In the genomic region with DNA sequence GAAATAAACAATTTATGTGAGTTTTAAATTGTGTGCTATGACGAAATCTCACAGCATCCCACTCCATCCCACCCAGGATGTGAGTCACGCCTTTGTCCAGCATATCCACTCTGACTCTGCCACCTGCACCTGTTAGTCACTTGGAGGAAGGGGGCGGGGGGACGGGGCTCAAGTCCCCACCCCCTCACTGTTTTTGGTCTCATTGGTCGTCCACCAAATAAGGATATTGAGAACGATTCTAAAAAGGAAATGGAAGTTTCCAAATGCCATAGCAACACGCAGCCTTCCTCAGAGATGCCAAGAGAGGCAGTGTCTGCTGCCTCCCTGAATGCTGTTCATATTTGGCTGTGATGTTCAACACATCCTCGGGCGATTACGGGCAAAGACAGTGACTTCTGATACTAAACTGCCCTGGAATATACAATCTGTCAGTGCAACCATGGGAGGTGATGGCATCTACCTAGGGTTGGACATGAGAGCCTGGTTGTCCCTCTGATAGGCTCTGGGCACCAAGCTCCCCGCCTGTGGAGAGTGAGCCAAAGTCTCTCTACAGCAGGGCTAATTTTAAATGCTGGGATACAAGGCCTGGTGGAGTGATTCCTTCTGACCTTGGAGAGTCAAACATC, we compare ENCODE assay signal across 10 mouse cellular contexts. TPM values are rescaled to one million over a fixed set of nuclear protein-coding genes. Genes with fewer than 3 reads are reported as not detected.
DNase-seq lines count a peak whose midpoint lies in the region; ATAC-seq and TF ChIP-seq lines count a peak whose summit lies in the region.
"Had no signal": no experiment of that assay in that cellular context is flagged by ENCODE, and none has a peak within 500 bp of the region (broad histone marks: within the 10 kb centered on the region; RNA-seq: fewer than 3 reads in every experiment).

No protein-coding gene starts in this region.

- no peaks in the 10 kb centered on the region for H3K27me3 ChIP-seq in heart, embryonic 10.5 days (ENCODE audit: insufficient read depth, poor library complexity, severe bottlenecking)
- H3K27me3 ChIP-seq in intestine, embryonic 15.5 days (replicated peaks) = no peaks in the 10 kb centered on the region
- no peaks in the 10 kb centered on the region for H3K27me3 ChIP-seq in forebrain, embryonic 15.5 days
- H3K27me3 ChIP-seq: embryonic facial prominence, embryonic 15.5 days; megakaryocyte, embryonic 14.5 days had no signal

- peaks cover 60% of the 10 kb centered on the region for H3K4me1 ChIP-seq in heart, embryonic 10.5 days
- H3K4me1 ChIP-seq in intestine, embryonic 15.5 days (replicated peaks) = no peaks in the 10 kb centered on the region
- H3K4me1 ChIP-seq in forebrain, embryonic 15.5 days = peaks cover 11% of the 10 kb centered on the region
- H3K4me1 ChIP-seq: embryonic facial prominence, embryonic 15.5 days had no signal

- intact Hi-C loops in left cerebral cortex, adult 2 months (cut with DNase I) = loop anchor here (1.0 kb wide), 2 partner anchors 32 to 42 kb away; a partner anchor contains a TSS

- no peak for ATAC-seq in intestine, embryonic 15.5 days
- ATAC-seq in forebrain, embryonic 15.5 days (replicated peaks) = no peak

- no peak overlapping the region for H3K4me3 ChIP-seq in heart, embryonic 10.5 days
- no peak overlapping the region for H3K4me3 ChIP-seq in left cerebral cortex, adult 2 months
- H3K4me3 ChIP-seq in intestine, embryonic 15.5 days (replicated peaks) = no peak overlapping the region
- no peak overlapping the region for H3K4me3 ChIP-seq in forebrain, embryonic 15.5 days
- H3K4me3 ChIP-seq: embryonic facial prominence, embryonic 15.5 days had no signal

- H3K36me3 ChIP-seq in heart, embryonic 10.5 days = no peaks in the 10 kb centered on the region
- H3K36me3 ChIP-seq in intestine, embryonic 15.5 days = no peaks in the 10 kb centered on the region
- no peaks in the 10 kb centered on the region for H3K36me3 ChIP-seq in forebrain, embryonic 15.5 days
- H3K36me3 ChIP-seq: embryonic facial prominence, embryonic 15.5 days had no signal

- H3K4me2 ChIP-seq in intestine, embryonic 15.5 days (replicated peaks) = no peak overlapping the region
- H3K4me2 ChIP-seq in forebrain, embryonic 15.5 days (replicated peaks) = no peak overlapping the region
- H3K4me2 ChIP-seq: embryonic facial prominence, embryonic 15.5 days had no signal

- no peaks in the 10 kb centered on the region for H3K9me3 ChIP-seq in heart, embryonic 10.5 days
- H3K9me3 ChIP-seq in intestine, embryonic 15.5 days = no peaks in the 10 kb centered on the region
- no peaks in the 10 kb centered on the region for H3K9me3 ChIP-seq in forebrain, embryonic 15.5 days
- H3K9me3 ChIP-seq: embryonic facial prominence, embryonic 15.5 days; megakaryocyte, embryonic 14.5 days had no signal

- WGBS in heart, embryonic 10.5 days = 82% methylated on average over 11 of the region's 11 CpGs
- WGBS in intestine, embryonic 15.5 days = 83% methylated on average over 11 of the region's 11 CpGs
- WGBS in forebrain, embryonic 15.5 days = 84% methylated on average over 11 of the region's 11 CpGs

- DNase-seq in 416B (ENCODE audit: low read depth) (peak; percentile 83), R1 (ENCODE audit: low read depth, low spot score) (peak; percentile 27)
- DNase-seq in heart, embryonic 10.5 days (ENCODE audit: low spot score) = no peak
- DNase-seq in left cerebral cortex, adult 2 months (ENCODE audit: extremely low spot score in 1 of 2, low spot score in 2 of 2) = peak; percentile 54 to 66
- no peak for DNase-seq in spleen, adult 12 weeks (ENCODE audit: low spot score)

- H3K27ac ChIP-seq in heart, embryonic 10.5 days = peak overlapping the region; percentile 42; the same call in 1 of the 2 replicates
- H3K27ac ChIP-seq in left cerebral cortex, adult 2 months = peak overlapping the region; percentile 88
- H3K27ac ChIP-seq in intestine, embryonic 15.5 days = no peak overlapping the region
- no peak overlapping the region for H3K27ac ChIP-seq in forebrain, embryonic 15.5 days (replicated peaks)
- H3K27ac ChIP-seq: embryonic facial prominence, embryonic 15.5 days; kidney, postnatal 0 days had no signal

- no peak for TF ChIP-seq CTCF in left cerebral cortex, adult 2 months (IDR thresholded peaks at IDR 0.05)

- no peak overlapping the region for H3K9ac ChIP-seq in intestine, embryonic 15.5 days
- no peak overlapping the region for H3K9ac ChIP-seq in forebrain, embryonic 15.5 days (replicated peaks)
- H3K9ac ChIP-seq: embryonic facial prominence, embryonic 15.5 days had no signal

RNA-seq across cellular contexts. Expression of a gene that starts 41.7 kb away (rescaled TPM):
- 0.88 and 0.99 TPM in 2 replicates for polyA plus RNA-seq in heart, embryonic 10.5 days (2016; fragmentation: Nextera tagmentation; extraction: Ambion mirVana)
- total RNA-seq in left cerebral cortex, adult 2 months (2021) = 100 to 1,000 TPM; 118 to 134 TPM
- polyA plus RNA-seq in intestine, embryonic 15.5 days (2015; fragmentation: Nextera tagmentation; extraction: Ambion mirVana) = 0.20 and 0.33 TPM in 2 replicates
- 1.8 and 2.3 TPM in 2 replicates for polyA plus RNA-seq in forebrain, embryonic 15.5 days (2015; fragmentation: Nextera tagmentation; extraction: Ambion mirVana)

Comparison
In these comparisons a context has a peak if more than half of its experiments do, and no peak if none do; other contexts are left out.
1. DNase-seq: peak in 416B (single experiment), R1 (single experiment) and left cerebral cortex, adult 2 months (2 of 2); none in heart, embryonic 10.5 days (single experiment) and spleen, adult 12 weeks (single experiment).
2. H3K27ac ChIP-seq: peak in heart, embryonic 10.5 days (single experiment) and left cerebral cortex, adult 2 months (single experiment); none in intestine, embryonic 15.5 days (single experiment) and forebrain, embryonic 15.5 days (single experiment).